Mouse (Mus musculus): ENCODE measurements around the gene Cope.
A peak's percentile ranks its signal among the peaks of the same experiment; 100 is the strongest.

- no peak for TF ChIP-seq EP300 (optimal IDR thresholded peaks at IDR 0.05)
- TF ChIP-seq CTCF (IDR thresholded peaks at IDR 0.05; ENCODE audit: low read depth): peak; percentile 73
Measured at GRCm38 (mm10) chr8:70309311-70309710, 7.0 kb downstream of the Cope start.
